Mouse (Mus musculus): ENCODE measurements at regions not wholly inside any gene's neighbourhood (a gene's known extent, or its start where the extent isn't known, plus 50 kb on each side); places are given as distances from the start of the nearest gene placed in this dataset.

GRCm38 (mm10) chr15:36381228-36381671 is 626.3 kb downstream of the Zfp706 start:
- TF ChIP-seq POLR2A (IDR thresholded peaks at IDR 0.05; ENCODE audit: low read depth, low read length) (no peak), CTCF (conservative IDR thresholded peaks at IDR 0.05; ENCODE audit: insufficient read depth, insufficient read length, low read depth, low read length) (no peak)

Data from kidney, adult 2 months (tissue).